Mouse (Mus musculus) ES-E14 (cell line): Measurements from ENCODE around the gene Phlda1. TPM values are rescaled to one million over a fixed set of nuclear protein-coding genes. Genes with fewer than 3 reads are reported as not detected.

ENCODE experiments used
- DNase-seq: peaks from one replicate; pipeline ENCODE4 v3.0.0-alpha.2; 2013; ENCODE audit warnings: low read depth, low spot score
- H3K27ac ChIP-seq: 2 replicates; pipeline ENCODE4 v1.5.1; 2012; ENCODE audit warnings: low read depth, mild to moderate bottlenecking, low read length, moderate library complexity, mixed read lengths; ENCODE audit not compliant: poor library complexity, insufficient read depth, severe bottlenecking
- H3K36me3 ChIP-seq: 2 replicates; pipeline ENCODE4 v1.6.1; 2012; ENCODE audit warnings: mild to moderate bottlenecking, low read length, moderate library complexity, mixed read lengths; ENCODE audit not compliant: control insufficient read depth, poor library complexity, insufficient read depth, severe bottlenecking
- H3K4me1 ChIP-seq, 2 experiments: fragments of 150-350 bp in 1 of 2; sonication (generic) in 1 of 2; 2 replicates each; pipeline ENCODE4 v1.6.1; 2012; ENCODE audit warnings: low read length in 2 of 2, mild to moderate bottlenecking in 1 of 2, mixed read lengths in 1 of 2; ENCODE audit not compliant: control insufficient read depth in 2 of 2, insufficient read depth in 2 of 2, poor library complexity in 1 of 2
- H3K4me3 ChIP-seq, 2 experiments: fragments of 150-350 bp in 1 of 2; sonication (generic) in 1 of 2; 2 replicates each; pipeline ENCODE4 v1.5.1; 2012; ENCODE audit warnings: low read length in 2 of 2, low read depth in 1 of 2, mild to moderate bottlenecking in 1 of 2, mixed read lengths in 1 of 2; ENCODE audit not compliant: insufficient read depth in 1 of 2, poor library complexity in 1 of 2, severe bottlenecking in 1 of 2
- H3K9ac ChIP-seq: 2 replicates; pipeline ENCODE4 v1.6.1; 2012; ENCODE audit warnings: low read depth, mild to moderate bottlenecking, low read length, mixed read lengths; ENCODE audit not compliant: poor library complexity, insufficient read depth, severe bottlenecking
- H3K9me3 ChIP-seq: fragments of 150-350 bp; sonication (generic); 2 replicates; pipeline ENCODE4 v1.6.1; 2012; ENCODE audit warnings: low read depth, mild to moderate bottlenecking, low read length; ENCODE audit not compliant: control insufficient read depth, insufficient read depth
- CHD2 ChIP-seq: IDR thresholded peaks from 2 replicates; pipeline ENCODE4 v1.6.1; 2014; ENCODE audit warnings: mild to moderate bottlenecking, low read depth, low read length, inconsistent platforms
- HCFC1 ChIP-seq: IDR thresholded peaks from 2 replicates; pipeline ENCODE4 v1.6.1; 2012; ENCODE audit warnings: low read length, inconsistent platforms, borderline replicate concordance; ENCODE audit not compliant: insufficient read depth
- MAFK ChIP-seq: IDR thresholded peaks from 2 replicates; pipeline ENCODE4 v1.6.1; 2014; ENCODE audit warnings: mild to moderate bottlenecking, low read depth, low read length, inconsistent platforms; ENCODE audit not compliant: insufficient read depth
- ZC3H11A ChIP-seq: IDR thresholded peaks from 2 replicates; pipeline ENCODE4 v1.6.1; 2012; ENCODE audit warnings: low read depth, mild to moderate bottlenecking, inconsistent platforms, low read length, borderline replicate concordance
- ZNF384 ChIP-seq: IDR thresholded peaks from 2 replicates; pipeline ENCODE4 v1.6.1; 2012; ENCODE audit warnings: low read depth, low read length, inconsistent platforms
- in situ Hi-C, 2 experiments: fragments of 600-800 bp; cut with MboI; formaldehyde crosslinking; loops; one replicate each; pipeline ENCODE4 v1.15.1; 2025; ENCODE audit warnings: low sequenced_read_pairs in 2 of 2, inconsistent platforms in 1 of 2; ENCODE audit not compliant: unreplicated experiment in 2 of 2
- total RNA-seq: library from RNA; depleted of rRNA; stranded (reverse); fragments of 300-350 nt; gene quantifications from 2 replicates; pipeline ENCODE4 v1.2.3, GENCODE M21; 2012

The Phlda1 gene
- total RNA-seq, 1 experiment = 9.8 TPM

DNA sequence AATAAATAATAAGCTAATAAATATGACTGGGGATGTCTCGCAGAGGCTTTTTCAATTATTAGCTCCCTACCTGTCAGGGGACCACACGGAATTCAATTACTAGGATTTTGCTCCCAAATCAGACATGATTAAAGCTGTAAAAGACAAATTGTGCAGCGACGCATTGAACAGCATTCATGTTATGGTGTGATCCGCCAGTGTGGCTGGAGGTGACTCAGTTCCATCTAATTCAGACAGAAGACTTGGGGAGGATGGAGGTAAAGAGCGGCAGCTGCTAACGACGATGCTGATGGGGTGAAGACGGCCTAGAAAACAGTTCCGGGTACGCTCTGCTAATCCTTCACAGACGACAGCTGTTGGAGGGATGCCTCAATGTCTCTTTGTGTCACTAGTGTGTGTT, 17.8 kb downstream of the Phlda1 start:
- DNase-seq = no peak
- H3K4me3 ChIP-seq = no peak overlapping the region
- in situ Hi-C loops = no loop called here
- TF ChIP-seq MAFK = no peak
- TF ChIP-seq ZNF384 = no peak
- TF ChIP-seq CHD2 = no peak
- no peak for TF ChIP-seq ZC3H11A
- no peak for TF ChIP-seq HCFC1
- no peak overlapping the region for H3K27ac ChIP-seq
- H3K36me3 ChIP-seq = no peaks in the 10 kb centered on the region
- no peak overlapping the region for H3K9ac ChIP-seq
- H3K9me3 ChIP-seq = no peaks in the 10 kb centered on the region
- H3K4me1 ChIP-seq = 0 out of 4 replicates have a peak, but pooled peaks cover 0 to 1% of the 10 kb centered on the region in 2 experiments

- in situ Hi-C loops = no loop called here
Observed at GRCm38 (mm10) chr10:111527057-111527456, 21.0 kb downstream of the Phlda1 start.

GRCm38 (mm10) chr10:111527613-111528012, 21.5 kb downstream of the Phlda1 start:
- Histone ChIP-seq H3K9ac (no peak overlapping the region), H3K4me1 (0 out of 4 replicates have a peak, but pooled peaks cover 0 to 1% of the 10 kb centered on the region in 2 experiments), H3K4me3 (no peak overlapping the region), H3K27ac (no peak overlapping the region), H3K9me3 (no peaks in the 10 kb centered on the region), H3K36me3 (no peaks in the 10 kb centered on the region)
- TF ChIP-seq HCFC1 (no peak), CHD2 (no peak), ZNF384 (no peak), MAFK (no peak), ZC3H11A (no peak)
- in situ Hi-C loops = no loop called here
- DNase-seq = no peak

More at GRCm38 (mm10) chr10:111527057-111527456, 21.0 kb downstream of the Phlda1 start:
- no peak for DNase-seq
- Histone ChIP-seq H3K9me3 (no peaks in the 10 kb centered on the region), H3K36me3 (no peaks in the 10 kb centered on the region), H3K4me3 (no peak overlapping the region), H3K9ac (no peak overlapping the region), H3K27ac (no peak overlapping the region), H3K4me1 (0 out of 4 replicates have a peak, but pooled peaks cover 0 to 1% of the 10 kb centered on the region in 2 experiments)
- TF ChIP-seq CHD2 (no peak), ZC3H11A (no peak), ZNF384 (no peak), MAFK (no peak), HCFC1 (no peak)

- Histone ChIP-seq H3K27ac (no peak overlapping the region), H3K4me3 (no peak overlapping the region), H3K9ac (no peak overlapping the region), H3K9me3 (no peaks in the 10 kb centered on the region), H3K36me3 (no peaks in the 10 kb centered on the region), H3K4me1 (0 out of 4 replicates have a peak, but pooled peaks cover 0 to 1% of the 10 kb centered on the region in 2 experiments)
- in situ Hi-C loops = no loop called here
- DNase-seq = no peak
- TF ChIP-seq MAFK (no peak), CHD2 (no peak), ZC3H11A (no peak), ZNF384 (no peak), HCFC1 (no peak)
Observed at GRCm38 (mm10) chr10:111528283-111528682, 22.2 kb downstream of the Phlda1 start.

- H3K9me3 ChIP-seq = no peaks in the 10 kb centered on the region
- TF ChIP-seq MAFK (no peak), CHD2 (no peak), HCFC1 (no peak), ZC3H11A (no peak), ZNF384 (no peak)
- H3K9ac ChIP-seq = no peak overlapping the region
- in situ Hi-C loops = no loop called here
- DNase-seq = no peak
- H3K4me3 ChIP-seq = no peak overlapping the region
- H3K27ac ChIP-seq = no peak overlapping the region
- no peaks in the 10 kb centered on the region for H3K36me3 ChIP-seq
- H3K4me1 ChIP-seq = 0 out of 4 replicates have a peak, but pooled peaks cover 0 to 1% of the 10 kb centered on the region in 2 experiments
Observed at GRCm38 (mm10) chr10:111530398-111530797, 24.3 kb downstream of the Phlda1 start.
